Mouse (Mus musculus) adrenal gland, postnatal 36 days (tissue): Measurements from ENCODE around the gene Mtf2. TPM values are rescaled to one million over a fixed set of nuclear protein-coding genes. Genes with fewer than 3 reads are reported as not detected.
"Not testable (repeated sequence)": the region's sequence is repeated elsewhere in the genome, so short reads cannot be mapped to it uniquely, and the experiment has no call there.

ENCODE experiments used
- DNase-seq, 2 experiments: peaks; one replicate each; pipeline ENCODE4 v3.0.0; 2021; ENCODE audit warnings: mixed read lengths in 1 of 2
- total RNA-seq, 2 experiments: library from RNA; stranded (reverse); gene quantifications; 2 replicates each; pipeline ENCODE4 v1.2.3; 2021

The Mtf2 gene
- total RNA-seq, 2 experiments from 2014 or later, result 17.8 to 29.2 TPM

DNA sequence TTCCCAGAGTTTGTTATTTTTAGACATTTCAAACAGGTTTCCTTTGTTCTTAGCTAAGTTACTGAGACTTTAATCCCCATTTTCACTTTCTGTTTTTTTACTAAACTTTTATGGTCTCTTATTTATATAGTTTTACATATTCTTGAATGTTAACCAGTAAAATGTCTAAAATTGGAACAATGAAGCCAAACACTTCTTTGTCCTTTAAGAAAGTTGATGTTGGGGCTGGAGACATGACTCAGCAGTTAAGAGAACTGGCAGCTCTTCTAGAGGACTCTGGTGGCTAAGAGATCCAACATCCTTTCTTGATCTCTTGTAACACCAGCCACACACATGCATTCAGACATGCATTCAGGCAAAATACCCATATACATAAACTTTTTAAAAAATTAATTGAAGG, 14.1 kb downstream of the Mtf2 start:
- DNase-seq, result peak in 1 of 2 experiments; percentile 18

DNA sequence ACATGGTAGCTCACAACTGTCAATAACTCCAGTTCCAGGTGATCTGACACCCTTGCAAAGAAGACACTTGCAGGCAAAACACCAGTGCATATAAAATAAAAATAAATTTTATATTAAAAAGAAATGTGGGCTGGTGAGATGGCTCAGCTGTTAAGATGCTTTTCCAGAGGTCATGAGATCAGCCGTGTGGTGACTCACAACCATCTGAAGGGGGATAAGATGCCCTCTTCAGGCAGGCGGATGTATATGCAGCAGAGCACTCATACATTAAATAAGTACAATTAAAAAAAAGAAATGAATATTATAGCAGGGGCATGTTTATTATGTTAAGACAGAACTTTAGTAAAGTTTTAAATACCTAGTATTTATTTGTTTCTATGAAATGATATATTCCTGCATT, 16.9 kb downstream of the Mtf2 start:
- peak; percentile 18 to 27 for DNase-seq

DNA sequence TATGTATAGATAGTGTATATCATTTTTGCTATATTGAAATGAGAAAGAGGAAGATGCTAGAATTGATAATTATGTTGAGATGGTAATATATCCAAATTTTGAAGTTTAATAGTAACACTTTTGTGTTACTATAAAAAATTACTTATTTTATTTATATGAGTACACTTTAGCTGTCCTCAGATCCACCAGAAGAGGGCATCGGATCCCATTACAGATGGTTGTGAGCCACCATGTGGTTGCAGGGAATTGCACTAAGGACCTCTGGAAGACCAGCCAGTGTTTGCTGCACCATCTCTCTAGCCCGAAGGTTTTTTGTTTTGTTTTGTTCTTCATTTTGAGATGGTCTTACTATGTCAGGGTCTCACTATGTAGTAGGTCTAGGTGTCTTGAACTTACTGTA, 20.0 kb downstream of the Mtf2 start:
- peak in 1 of 2 experiments; percentile 11 for DNase-seq

DNA sequence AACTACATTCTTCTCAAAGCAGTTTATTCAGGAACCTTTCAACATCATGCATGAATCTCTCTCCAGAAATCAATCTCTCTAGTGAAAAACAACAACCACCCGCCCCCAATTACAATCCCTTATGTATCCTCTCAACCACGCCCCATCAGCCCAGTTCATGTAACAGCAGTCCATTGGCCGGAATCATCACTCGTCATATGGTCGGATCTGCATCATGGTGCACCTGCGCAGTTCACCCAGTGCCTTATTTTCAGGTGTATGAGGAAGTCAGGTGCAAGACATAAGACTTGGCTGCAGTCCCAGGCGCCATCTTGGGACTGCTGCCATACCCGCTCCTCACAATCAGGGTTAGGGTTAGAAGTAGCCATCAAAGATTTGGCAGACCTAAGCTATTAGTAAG, 27.3 kb downstream of the Mtf2 start:
- not testable (repeated sequence) for DNase-seq

DNA sequence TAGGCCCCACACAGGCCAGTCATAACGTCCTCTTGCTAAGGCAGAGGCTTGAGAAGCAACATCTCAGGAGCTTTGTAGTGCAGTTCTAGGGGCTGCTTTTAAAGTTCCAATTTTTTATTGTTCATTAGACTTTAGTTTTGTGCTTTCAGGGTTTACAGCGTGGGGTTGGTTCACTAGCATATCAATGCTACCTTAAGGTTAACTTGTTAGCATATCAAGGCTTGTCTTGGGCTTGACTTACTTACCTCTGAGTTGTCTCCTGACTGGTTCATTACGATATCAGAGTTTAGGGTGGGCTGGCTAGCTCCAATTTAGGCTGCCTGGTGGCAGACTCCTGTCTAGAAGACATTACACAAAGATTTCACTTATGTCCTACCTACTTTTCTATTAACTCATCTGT, 32.2 kb downstream of the Mtf2 start:
- DNase-seq, result no peak

DNA sequence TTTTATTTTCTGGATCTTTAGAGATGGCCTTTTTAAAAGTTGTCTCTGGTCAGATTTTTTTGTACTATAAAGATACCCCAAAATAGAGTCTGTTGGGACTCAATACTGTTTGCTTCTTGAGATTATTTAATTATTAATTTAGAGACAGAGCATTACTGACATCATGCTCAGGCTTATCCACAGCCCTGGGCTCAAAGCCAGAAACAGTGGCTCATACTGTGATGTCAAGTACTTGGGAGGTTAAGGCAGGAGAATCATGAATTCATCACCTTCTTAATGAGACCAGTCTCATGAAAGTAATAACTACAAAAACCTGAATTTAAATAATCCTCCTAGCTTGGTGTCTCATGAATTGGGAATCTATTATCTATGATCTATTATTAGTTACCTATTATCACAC, 34.7 kb downstream of the Mtf2 start:
- DNase-seq, result peak; percentile 66 to 69

DNA sequence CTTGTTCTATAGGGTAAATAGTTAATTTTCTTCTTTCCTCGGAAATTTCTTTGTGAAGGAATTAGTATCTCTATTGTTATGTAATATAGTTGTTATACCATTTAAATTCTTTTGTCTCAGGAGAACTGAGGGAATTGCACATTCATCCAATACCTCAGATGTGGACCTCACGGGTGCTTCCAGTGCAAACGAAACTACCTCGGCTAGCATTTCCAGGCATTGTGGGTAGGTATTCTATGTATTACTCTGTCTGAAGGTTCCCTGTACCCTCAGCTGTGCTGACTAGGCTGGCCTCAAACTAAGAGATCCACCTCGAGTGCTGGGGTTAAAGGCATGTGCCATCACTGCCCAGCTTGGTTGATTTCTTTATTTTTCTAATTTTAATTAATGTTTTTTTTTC, 38.8 kb downstream of the Mtf2 start:
- no peak for DNase-seq

DNA sequence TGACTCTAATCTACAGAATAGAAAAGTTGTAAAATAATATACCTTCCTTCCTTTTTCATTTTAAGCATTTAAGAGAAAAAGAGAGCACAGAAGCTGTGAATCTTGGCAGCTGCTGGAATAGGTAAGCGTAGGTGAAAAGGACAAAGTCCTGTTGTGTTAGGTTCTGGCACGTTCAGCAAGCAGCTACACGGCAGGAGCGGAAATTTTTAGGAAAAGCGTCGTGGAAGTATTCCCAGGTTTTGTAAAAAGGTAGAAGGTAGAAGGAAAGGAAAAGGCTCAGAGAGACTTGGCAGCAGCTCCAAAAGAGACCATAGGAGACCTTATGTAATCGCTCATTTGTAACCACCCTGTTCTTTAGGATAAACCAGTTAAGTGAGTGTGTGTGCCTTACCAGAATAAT, 43.9 kb downstream of the Mtf2 start:
- no peak for DNase-seq

DNA sequence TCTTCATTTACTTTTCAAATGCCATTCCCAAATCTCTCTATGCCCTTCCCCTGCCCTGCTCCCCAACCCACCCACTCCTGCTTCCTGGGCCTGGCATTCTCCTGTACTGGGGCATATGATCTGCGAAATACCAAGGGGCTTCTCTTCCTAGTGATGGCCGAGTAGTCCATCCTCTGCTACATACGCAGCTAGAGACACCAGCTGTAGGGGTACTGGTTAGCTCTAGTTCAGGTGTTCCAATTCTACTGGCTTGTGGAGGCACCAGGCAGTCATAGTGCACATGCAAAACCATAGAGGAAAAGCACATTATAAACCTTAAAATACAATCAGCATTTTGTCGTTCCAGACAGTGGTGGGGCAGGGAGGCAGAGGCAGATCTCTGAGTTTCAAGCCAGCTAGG, 52.2 kb downstream of the Mtf2 start:
- no peak for DNase-seq

DNA sequence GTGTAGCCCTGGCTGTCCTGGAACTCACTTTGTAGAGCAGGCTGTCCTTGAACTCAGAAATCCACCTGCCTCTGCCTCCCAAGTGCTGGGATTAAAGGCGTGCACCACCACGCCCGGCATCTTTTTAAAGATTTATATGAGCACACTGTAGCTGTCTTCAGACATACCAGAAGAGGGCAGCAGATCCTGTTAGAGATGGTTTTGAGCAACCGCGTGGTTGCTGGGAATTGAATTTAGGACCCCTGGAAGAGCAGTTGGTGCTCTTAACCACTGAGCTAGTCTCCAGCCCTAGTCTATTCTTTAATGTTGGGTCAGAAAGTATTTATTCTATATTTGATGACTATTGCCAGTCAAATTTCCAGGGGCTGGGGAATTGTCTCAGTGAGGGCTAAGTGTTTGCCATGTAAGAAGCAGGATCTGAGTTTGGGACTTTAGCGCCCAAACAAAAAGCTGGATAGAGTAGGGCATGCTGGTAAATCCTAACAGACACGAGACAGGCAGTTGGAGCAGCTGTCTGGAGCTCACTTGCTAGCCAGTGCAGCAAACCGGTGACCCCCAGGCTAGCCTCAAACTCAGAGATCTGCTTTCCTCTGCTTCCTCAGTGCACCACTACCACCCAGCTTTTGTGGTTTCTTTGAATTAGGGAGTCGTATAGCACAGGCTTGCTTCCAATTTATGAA, 54.9 kb downstream of the Mtf2 start:
- no peak for DNase-seq

DNA sequence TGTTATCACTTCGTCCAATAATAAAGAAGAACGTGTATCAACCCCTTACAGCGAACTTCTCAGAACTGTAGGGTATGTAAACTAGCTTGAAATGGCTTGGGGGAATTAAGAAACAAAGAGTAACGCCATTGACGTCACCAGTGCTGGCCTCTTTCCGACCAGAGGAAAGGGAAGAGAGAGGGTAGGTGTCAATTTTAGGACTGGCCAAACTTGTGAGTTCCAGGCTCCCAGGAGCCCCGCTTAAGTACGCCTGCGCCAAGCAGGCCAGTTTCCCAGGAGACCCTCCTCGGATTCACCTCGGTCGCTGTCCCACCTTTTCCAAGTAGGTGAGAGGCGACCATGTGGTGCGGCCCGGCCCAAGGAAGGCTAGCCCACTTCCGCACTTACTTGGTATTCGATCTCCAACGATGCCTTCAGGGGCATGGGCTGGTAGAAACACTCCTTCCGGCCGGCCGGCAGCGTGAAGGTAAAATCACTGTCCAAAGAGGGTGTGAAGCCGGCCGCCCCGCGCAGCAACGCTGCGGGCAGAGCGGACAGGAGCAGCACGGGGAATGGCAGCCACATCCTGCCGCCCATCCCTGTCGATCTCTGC, 66.5 kb downstream of the Mtf2 start:
- peak; percentile 54 to 63 for DNase-seq

DNA sequence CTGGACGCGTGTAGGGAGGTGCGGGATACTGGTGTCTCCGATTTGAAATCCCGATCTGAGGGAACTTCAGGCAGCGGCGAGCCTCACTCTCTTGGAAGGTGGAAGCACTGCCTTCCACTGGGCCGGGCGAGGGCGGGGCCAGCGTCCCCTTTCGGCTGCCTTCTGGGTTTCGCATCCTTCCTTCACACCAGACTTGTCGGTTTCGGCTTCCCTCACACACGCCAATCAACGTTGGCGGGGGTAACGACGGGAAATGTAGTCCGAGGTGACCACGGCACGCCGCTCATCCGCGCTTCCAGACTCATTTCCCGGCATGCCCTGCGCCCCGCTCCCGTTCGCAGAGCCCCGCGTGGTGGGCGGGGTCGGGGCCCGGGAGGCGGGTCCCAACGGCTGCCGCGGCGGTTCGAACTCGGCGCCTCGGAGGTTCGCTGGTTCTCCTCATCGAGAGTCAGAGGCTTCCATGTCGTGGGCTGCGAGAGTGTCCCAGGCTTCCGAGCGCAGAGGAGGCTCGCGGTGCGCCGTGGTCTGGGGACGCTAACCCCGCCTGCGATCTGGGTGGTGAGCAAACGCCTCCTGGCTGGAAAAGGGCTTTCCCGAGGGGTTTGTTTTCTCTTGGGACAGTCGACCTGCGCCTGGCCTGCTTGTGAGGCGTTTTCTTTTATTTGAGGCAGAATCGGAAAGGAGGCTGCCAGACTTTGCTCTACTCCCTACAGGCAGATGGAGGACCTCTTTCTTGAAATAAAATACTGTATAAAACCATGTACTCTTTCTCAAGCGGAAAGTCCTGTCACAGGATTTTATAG, 67.2 kb downstream of the Mtf2 start, which contains the start of the genes Tmed5 and Ccdc18:
Gene Tmed5 (minus strand): TSS at position 180 of the 803 bp plus-strand sequence.
Gene Ccdc18 (plus strand): TSS at position 435 of the 803 bp plus-strand sequence.
- peak; percentile 97 to 99 for DNase-seq

DNA sequence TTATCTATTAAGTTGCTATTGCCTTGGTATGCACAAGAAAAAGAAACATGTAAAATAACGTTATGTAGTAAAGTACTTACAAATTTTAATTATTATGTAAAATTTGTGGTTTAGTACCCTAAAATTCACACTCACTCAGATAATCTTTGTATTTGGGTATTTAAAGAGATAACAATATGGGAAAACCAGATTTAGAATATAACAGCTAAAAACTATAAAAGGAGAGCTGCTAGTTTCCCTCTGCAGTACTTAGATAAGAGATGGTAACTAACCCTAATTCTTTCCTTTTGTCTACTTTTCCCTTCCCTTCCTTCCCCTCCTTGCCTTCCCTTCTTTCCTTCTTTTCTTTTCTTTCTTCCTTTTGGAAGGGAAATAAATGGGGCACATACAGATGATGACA, 87.1 kb downstream of the Mtf2 start:
- DNase-seq, result no peak

Other genes with a start within 250 kb of the Mtf2 start
- gene Ube2d2b, start 235.6 kb upstream of the Mtf2 start, total RNA-seq, result not detected
- 10 to 100 TPM; 56.3 to 59.7 TPM for gene Evi5, start 190.6 kb upstream of the Mtf2 start, total RNA-seq
- gene Rpl5, start 165.2 kb upstream of the Mtf2 start, total RNA-seq, result 10 to 100 TPM; 57.8 to 72.1 TPM
- gene Fam69a, start 78.6 kb upstream of the Mtf2 start, total RNA-seq, result 1 to 10 TPM; 5.2 to 8.1 TPM
- 10 to 100 TPM; 65.8 to 71.8 TPM for gene Tmed5, start 66.9 kb downstream of the Mtf2 start, total RNA-seq
- gene Ccdc18, start 67.2 kb downstream of the Mtf2 start, total RNA-seq, result 1 to 10 TPM; 1.1 to 1.9 TPM
- 10 to 100 TPM; 33.2 to 39.8 TPM for gene Dr1, start 203.2 kb downstream of the Mtf2 start, total RNA-seq
- gene Pigg, start 246.9 kb downstream of the Mtf2 start, total RNA-seq, result 10 to 100 TPM; 12.4 to 14.0 TPM